Mouse (Mus musculus) layer of hippocampus, adult 9-11 months (tissue): ENCODE results near the gene Trim30d.
"Not testable (repeated sequence)": the region's sequence is repeated elsewhere in the genome, so short reads cannot be mapped to it uniquely, and the experiment has no call there.

ENCODE experiments used
- DNase-seq: peaks from one replicate; pipeline ENCODE4 v3.0.0; 2022

The Trim30d gene

DNA sequence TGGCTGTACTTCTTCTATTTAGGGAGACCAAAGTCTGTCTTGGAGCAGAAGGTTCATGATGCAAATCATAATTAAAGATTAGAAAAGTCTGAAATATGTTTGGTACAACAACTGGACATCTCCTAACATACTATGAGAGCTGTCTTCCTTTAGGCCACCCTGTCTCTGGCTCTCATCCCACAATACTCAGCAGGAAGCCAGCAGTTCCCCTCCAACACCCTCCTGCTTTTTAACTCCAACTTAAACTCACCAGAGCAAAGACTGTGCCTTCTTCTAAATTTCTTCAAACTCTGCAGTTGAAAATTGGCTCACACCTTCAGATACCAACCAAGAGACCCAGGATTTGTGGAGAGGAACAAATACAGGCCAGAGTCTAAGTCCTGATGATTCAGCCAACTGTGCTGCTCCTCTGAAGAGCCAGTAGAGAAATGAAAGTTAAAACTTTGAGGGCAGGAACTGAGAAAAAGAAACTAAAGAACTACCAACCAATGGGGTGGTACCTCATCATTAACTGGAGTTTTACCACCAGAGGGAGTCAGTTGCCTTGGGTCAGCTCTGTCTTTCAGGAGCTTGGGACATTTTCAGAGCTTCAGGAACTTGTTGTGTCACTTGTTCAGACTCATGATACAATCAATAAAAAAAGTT lies at the start of gene Trim30d:
Gene Trim30d (minus strand): TSS at position 429 of the 645 bp plus-strand sequence.
- not testable (repeated sequence) for DNase-seq

DNA sequence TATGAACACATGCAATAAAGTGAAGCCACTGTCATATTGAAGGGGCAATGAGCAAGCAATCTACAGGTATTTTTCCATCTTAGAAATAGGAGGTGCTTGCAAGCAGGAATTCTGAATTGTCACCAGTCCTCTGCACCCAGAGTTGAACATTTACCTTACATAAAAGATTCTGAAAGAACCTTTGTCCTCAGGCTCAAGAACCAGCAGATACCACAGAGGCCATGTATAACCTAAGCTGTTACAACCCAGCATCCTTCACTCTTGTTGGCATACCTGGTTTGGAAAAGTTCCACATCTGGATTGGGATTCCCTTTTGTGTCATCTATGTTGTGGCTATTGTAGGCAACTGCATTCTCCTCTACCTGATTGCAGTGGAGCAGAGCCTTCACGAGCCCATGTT lies 45.1 kb upstream of the Trim30d start:
- no peak for DNase-seq

DNA sequence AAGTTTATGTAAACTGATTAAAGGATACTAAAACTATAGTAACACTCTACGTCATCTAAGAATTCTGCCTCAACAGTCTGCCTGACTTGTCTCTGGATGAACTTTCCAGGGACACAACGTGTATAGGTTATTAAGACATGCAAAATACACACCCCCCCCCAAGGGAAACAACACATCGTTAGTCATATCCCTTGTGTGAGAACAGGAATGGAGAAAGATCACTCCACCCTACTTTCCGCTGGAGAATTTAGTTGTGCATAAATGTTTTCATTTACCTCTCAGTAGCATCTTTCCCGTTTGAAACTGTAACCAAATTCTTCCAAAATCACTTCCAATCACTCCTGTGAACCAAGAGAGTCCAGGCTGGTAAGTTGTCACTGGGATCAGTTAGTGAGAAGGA lies 42.2 kb upstream of the Trim30d start, which contains the start of gene Olfr651:
Gene Olfr651 (plus strand): TSS at position 301 of the 400 bp plus-strand sequence.
- DNase-seq = no peak

- DNase-seq = no peak
Measured at GRCm38 (mm10) chr7:104501589-104502371, 5.9 kb downstream of the Trim30d start.

GRCm38 (mm10) chr7:104501186-104501585 lies 6.5 kb downstream of the Trim30d start:
- not testable (repeated sequence) for DNase-seq

- DNase-seq = not testable (repeated sequence)
Measured at GRCm38 (mm10) chr7:104499464-104499863, 8.2 kb downstream of the Trim30d start.

DNA sequence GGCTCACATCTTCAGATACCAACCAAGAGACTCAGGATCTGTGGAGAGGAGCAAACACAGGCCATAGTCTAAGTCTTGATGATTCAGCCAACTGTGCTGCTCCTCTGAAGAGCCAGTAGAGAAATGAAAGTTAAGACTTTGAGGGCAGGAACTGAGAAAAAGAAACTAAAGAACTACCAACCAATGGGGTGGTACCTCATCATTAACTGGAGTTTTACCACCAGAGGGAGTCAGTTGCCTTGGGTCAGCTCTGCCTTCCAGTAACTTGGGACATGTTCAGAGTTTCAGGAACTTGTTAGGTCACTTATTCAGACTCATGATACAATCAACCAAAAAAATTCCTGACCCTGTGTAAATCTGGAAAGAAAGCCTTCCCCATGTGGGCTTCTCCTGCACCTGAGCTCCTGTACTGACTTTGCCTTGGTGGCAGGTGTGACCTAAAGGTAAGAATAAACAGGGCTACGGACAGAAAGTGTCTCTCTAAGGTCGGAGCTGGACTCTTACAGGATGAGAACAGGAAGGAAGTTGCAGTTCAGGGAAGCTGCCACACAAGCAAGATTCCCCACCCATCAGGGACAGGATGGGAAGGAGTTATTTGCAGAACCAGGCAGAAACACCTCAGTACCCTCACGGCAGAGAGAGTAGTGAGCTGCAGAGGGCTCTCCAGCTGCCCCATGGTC lies 42.4 kb downstream of the Trim30d start, which contains the start of gene Trim30a:
Gene Trim30a (minus strand): TSS at position 129 of the 680 bp plus-strand sequence.
- DNase-seq = peak; percentile 30

GRCm38 (mm10) chr7:104445961-104446645 lies 61.5 kb downstream of the Trim30d start:
- DNase-seq = peak; percentile 3
